Mouse (Mus musculus) erythroblast, embryonic 14.5 days (primary cell): ENCODE data around the gene Abhd16a.

Source experiments
- GATA1 ChIP-seq: IDR thresholded peaks from 2 replicates; pipeline ENCODE4 v1.6.1; 2012; ENCODE audit warnings: low read length, inconsistent platforms, mixed read lengths
- TAL1 ChIP-seq: IDR thresholded peaks from 3 replicates; pipeline ENCODE4 v1.6.1; 2012; ENCODE audit warnings: low read length, inconsistent platforms, mixed read lengths

DNA sequence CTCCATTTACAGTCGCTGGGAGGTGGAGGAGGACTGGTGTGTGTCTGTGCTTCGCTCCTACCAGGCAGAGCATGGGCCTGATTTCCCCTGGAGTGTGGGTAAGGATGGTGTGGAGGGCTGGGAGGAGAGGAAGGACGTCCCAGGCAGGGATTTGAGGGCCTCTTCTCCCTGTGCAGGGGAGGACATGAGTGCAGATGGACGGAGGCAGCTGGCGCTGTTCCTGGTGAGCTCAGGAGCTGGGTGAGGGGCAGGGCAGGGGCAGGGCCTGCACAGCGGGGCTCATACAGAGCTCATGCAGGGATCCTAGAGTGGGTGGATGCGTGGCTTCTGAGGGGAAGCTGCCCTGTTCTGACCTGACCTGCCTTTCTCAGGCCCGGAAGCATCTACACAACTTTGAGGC, 13.2 kb downstream of the Abhd16a start:
- TF ChIP-seq TAL1 (no peak), GATA1 (no peak)
